Mouse (Mus musculus): ENCODE results near the gene Tmeff2.

- TF ChIP-seq CTCF (conservative IDR thresholded peaks at IDR 0.05; ENCODE audit: low read length) (no peak), NANOG (IDR thresholded peaks at IDR 0.05; ENCODE audit: borderline replicate concordance, low read length) (no peak), POU5F1 (IDR thresholded peaks at IDR 0.05; ENCODE audit: borderline replicate concordance, low read length) (no peak)
Measured at GRCm38 (mm10) chr1:51136792-51137191, 236.3 kb downstream of the Tmeff2 start.
